Mouse (Mus musculus): ENCODE data around the gene St3gal2. TPM values are rescaled to one million over a fixed set of nuclear protein-coding genes. Genes with fewer than 3 reads are reported as not detected.
"Not testable (repeated sequence)": the region's sequence is repeated elsewhere in the genome, so short reads cannot be mapped to it uniquely, and the experiment has no call there.

Gene St3gal2
- total RNA-seq, 2 experiments from 2014 or later = 92.7 to 95.8 TPM

- no peak for DNase-seq (ENCODE audit: low spot score in 2 of 2)
Observed at GRCm38 (mm10) chr8:110990017-110990416, 70.3 kb downstream of the St3gal2 start.

DNA sequence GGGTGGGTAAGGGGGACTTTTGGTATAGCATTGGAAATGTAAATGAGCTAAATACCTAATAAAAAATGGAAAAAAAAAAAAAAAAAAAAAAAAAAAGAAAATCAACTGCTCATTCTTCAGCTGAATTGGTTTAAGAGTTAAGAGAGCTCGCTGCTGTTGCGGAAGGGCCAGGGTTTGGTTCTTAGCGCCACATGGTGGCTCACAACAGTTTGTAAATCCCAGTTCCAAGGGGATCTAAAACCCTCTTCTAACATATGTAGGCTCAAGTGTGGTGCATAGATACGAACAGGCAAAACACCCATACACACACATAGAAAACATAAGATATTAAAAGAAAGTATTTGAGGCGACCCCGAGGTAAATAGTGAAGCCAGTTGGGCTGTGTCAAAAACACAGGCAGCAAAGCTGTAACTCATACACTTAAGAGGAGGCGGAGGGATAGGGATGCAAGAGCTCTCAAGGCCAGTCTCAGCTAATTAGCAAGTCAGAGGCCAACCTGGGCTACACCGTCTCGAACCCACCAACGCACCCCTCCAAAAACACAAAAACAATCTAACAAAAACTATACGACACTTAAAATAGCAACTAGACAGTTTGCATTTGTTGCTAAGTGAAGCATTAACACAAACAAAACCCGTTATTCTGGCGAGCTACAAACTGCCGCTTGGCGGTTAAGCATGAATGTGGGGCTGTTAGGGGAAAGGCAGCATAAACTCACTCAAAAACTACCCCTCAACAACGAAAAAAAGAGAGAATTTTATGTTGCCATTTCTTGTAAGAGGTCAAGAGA, 77.1 kb downstream of the St3gal2 start:
- DNase-seq (ENCODE audit: low spot score in 2 of 2) = no peak

DNA sequence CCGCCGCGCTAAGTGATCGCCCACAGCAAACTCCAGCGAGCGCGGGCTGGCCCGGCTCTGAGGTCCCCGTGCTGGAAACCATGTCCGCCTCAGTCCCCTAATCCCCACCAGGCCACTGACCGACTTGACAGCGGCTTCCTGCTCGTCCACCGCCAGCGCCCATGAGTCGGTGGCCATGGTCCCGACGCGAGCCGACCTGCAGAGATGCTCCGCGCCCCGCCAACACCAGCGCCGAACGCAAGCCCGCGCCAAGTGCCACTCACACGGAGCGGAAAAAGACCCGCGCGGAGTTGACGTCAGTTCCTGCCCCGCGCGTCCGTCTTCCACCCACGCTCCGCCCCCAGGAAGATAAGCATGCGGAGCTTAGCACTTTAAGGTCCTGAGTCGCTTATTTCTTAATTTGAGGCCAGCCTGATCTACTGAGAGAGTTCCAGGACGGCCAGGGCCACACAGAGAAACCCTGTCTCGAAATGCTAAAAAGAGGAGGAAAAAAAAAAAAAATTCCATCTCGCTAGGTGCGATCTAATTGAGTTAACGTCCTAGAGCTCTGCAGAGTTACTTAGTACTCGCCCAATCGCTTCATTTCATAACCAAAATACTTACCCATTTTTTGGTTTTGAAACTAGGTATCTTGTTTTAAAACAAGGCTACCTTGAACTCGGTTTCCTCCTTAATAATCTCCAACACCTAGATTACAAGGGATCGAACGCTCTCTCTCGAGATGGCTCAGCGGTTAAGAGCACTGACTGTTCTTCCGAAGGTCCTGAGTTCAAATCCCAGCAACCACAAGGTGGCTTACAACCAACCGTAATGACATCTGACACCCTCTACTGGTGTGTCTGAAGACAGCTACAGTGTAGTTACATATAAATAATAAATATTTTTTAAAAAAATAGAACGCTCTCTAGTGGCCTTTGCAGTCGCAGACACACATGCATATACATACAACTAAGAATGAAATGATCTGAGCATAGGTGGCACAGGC, 78.1 kb downstream of the St3gal2 start, which contains the start of gene Ddx19a:
Gene Ddx19a (minus strand): TSS at position 254 of the 985 bp plus-strand sequence.
- DNase-seq (ENCODE audit: low spot score in 2 of 2) = peak; percentile 84 to 91

- DNase-seq (ENCODE audit: low spot score in 2 of 2) = not testable (repeated sequence)
Observed at GRCm38 (mm10) chr8:111010230-111010991, 90.7 kb downstream of the St3gal2 start.

Small RNA genes within 50 kb of the gene (microRNA-seq; reads per million reads assigned to microRNA genes)
- gene Mir3473d = 0 reads per million in 2 experiments

Other genes with a start within 250 kb of the St3gal2 start
- 100 to 1,000 TPM; 220 to 233 TPM for gene Mtss1l, start 198.4 kb upstream of the St3gal2 start, total RNA-seq (2021)
- gene Il34, start 114.0 kb upstream of the St3gal2 start, total RNA-seq (2021) = 10 to 100 TPM; 65.2 to 75.8 TPM
- 10 to 100 TPM; 60.8 to 65.7 TPM for gene Cog4, start 73.3 kb upstream of the St3gal2 start, total RNA-seq (2021)
- 10 to 100 TPM; 59.2 to 61.3 TPM for gene Sf3b3, start 73.1 kb upstream of the St3gal2 start, total RNA-seq (2021)
- gene Fuk, start 17.4 kb upstream of the St3gal2 start, total RNA-seq (2021) = 10 to 100 TPM; 16.9 to 18.1 TPM
- gene Ddx19a, start 77.9 kb downstream of the St3gal2 start, total RNA-seq (2021) = 10 to 100 TPM; 33.1 to 37.2 TPM
- gene Ddx19b, start 111.8 kb downstream of the St3gal2 start, total RNA-seq (2021) = 10 to 100 TPM; 23.2 to 24.5 TPM
- gene Aars, start 113.2 kb downstream of the St3gal2 start, total RNA-seq (2021) = 100 to 1,000 TPM in 1 of 2 experiments, 10 to 100 TPM in 1; 96.8 to 107 TPM
- not detected for gene Exosc6, start 136.4 kb downstream of the St3gal2 start, total RNA-seq (2021)
- 1 to 10 TPM; 1.5 to 2.1 TPM for gene Clec18a, start 172.5 kb downstream of the St3gal2 start, total RNA-seq (2021)
- 10 to 100 TPM; 26.9 to 30.3 TPM for gene Pdpr, start 174.7 kb downstream of the St3gal2 start, total RNA-seq (2021)